Mouse (Mus musculus) T-cell, adult 2 months (primary cell): ENCODE data around the gene Arsa.

ENCODE experiments used
- DNase-seq: peaks from one replicate; pipeline ENCODE4 v3.0.0; 2022; ENCODE audit warnings: low spot score

The Arsa gene

GRCm38 (mm10) chr15:89494970-89495369 lies 17.7 kb upstream of the Arsa start:
- no peak for DNase-seq

DNA sequence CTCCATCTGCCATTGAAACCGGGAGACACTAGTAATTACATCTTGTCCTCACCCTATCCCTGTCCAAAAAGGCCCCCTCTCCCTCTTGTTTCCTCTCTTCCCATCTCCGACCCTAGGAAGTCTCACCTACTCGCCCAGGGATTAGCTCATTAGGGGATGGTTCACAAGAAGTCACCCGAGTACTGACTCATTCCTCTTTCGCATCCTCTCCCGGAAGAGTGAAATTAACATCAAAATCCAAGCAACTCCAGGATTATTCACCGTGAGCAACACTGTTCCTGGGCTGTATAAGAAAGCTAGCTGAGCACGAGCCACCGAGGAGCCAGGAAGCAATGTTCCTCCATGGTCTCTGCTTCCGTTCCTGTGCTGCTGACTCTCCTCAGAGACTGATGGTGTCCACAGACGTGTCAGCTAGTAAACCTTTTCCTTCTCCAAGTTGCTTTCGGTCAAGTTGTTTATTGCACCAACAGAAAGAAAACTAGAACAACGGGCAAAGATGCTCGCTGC lies 11.4 kb upstream of the Arsa start:
- no peak for DNase-seq

DNA sequence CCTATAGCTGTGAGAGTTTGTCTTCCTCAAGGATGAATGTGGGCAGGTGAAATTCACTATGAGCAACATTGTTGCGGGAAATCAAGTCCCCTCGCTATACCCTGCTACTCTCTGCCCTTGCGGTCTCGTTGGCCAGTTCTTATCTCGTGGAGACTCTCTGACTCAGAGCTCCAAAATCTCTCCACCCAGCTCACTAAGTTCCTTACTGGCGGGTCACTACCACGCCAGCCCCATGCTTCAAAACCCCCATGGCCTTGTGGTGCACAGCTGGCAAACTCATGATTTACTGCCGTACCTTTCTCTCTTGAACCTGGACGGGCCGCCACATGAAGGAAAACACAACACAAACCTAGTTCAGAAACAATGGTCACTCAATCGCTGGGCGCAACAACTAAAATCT lies 11.0 kb upstream of the Arsa start:
- DNase-seq: no peak

GRCm38 (mm10) chr15:89480584-89480983 lies 3.4 kb upstream of the Arsa start:
- no peak for DNase-seq

DNA sequence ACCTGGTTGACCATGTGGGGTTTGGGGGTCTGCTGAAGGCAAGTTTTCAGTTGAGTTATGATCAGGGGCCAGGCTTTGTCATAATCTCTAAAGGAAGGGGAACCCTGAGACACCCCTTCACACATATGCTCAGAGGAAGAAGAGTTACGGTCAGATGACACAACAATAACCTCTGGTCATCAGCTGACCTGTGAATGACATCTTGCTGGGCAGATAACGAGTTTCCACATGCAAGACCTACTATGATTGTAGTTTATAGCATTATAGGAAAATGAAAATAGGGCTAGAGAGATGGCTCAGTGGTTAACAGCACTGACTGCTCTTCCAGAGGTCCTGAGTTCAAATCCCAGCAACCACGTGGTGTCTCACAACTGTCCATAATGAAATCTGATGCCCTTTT lies 1.4 kb upstream of the Arsa start:
- no peak for DNase-seq

GRCm38 (mm10) chr15:89477806-89478205 lies 581 bp upstream of the Arsa start:
- no peak for DNase-seq

DNA sequence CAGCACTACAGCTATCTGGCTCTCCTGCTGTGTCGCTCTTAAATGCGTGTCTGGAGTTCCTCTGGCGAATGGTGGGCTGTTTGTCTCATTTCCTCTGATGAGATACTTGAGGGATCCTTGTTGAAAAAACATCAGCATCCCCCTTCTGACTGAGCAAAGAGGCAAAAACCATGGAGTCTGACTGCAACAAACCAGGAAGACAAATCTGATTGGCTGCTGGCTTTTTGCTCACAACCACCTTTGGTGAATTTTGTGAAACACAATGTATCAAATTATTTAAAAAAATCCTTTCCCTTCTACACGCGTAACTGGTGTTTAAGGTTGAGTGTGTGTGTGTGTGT lies 780 bp downstream of the Arsa start:
- no peak for DNase-seq

DNA sequence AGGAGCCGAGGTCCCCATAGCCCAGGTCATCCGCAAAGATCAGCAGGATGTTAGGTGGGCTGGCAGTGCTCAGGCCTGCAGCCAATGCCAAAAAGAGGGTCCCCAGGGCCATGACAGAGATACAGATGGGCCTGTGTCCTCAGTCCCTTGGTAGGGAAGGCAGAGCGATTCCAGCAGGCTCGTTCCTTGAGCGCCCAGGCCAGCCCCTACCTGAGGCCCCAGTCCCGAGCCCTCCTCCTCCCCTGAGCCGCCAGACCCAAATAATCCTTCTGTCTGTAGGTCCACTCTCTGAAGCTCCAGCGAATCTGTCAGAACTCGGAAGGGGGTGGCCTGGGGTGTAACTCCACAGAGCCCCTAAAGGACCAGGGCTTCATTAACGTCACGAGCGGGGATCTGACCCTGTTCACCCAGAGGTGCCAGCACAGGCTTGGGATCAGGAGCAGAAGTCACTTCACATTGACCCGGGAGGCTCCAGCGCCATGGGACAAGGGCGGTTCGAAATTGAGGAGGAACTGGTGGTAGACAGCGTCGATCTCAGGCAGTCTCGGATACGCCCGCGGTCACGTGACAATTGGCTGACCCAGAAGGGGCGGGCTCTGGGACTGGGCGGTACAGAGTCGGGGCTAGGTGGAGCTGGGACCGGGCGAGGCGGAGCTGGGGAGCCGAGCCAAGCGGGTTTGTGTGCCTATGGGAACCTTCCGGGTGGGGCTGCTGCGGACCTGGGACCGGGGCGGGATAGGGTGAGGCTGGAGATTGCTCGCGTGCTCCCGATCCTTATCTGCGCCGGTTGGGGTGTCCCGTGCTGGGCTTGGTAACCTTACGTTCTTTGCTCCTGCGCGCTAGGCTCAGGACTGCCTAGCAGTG lies 1.4 kb downstream of the Arsa start:
- DNase-seq: peak; percentile 91

DNA sequence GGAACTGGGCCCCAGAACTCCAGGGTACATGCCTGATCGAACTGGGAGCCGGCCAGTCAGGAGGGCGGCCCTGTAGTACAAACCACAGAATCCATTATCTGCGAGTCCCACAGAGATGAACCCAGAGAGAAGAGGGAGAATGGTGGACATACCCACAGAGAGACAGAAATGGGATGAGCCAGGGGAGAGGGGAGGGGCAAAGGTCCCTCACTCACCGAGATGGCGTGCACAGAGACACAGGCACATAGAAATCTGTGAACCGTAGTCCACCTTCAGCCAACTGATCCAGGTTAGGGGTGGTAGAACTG lies 2.0 kb downstream of the Arsa start:
- no peak for DNase-seq

GRCm38 (mm10) chr15:89474596-89475292 lies 2.5 kb downstream of the Arsa start:
- no peak for DNase-seq

GRCm38 (mm10) chr15:89473921-89474320 lies 3.3 kb downstream of the Arsa start:
- no peak for DNase-seq

GRCm38 (mm10) chr15:89473370-89473769 lies 3.9 kb downstream of the Arsa start:
- no peak for DNase-seq

- no peak for DNase-seq
Observed at GRCm38 (mm10) chr15:89471476-89471875, 5.7 kb downstream of the Arsa start.

DNA sequence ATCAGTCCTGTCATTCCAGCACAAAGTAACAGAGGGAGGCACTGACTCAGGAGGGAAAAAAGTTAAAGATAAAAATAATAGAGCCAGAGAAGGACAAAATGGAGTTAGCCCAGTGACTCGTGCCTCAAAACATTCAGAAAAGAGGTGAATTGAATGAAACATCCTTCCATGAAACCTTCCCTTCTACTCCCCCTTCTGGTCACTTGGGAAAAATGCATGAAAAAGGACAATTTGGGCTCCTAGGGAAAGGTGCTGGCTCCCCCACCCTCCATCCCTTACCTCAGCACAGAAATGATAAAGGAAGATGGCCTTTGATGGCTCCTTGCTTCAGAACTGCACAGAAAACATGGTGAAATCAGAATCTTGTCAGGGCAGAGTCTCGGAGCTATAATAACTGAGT lies 8.6 kb downstream of the Arsa start:
- no peak for DNase-seq

GRCm38 (mm10) chr15:89465052-89465451 lies 12.2 kb downstream of the Arsa start:
- no peak for DNase-seq

- no peak for DNase-seq
Observed at GRCm38 (mm10) chr15:89463334-89464235, 13.6 kb downstream of the Arsa start.

DNA sequence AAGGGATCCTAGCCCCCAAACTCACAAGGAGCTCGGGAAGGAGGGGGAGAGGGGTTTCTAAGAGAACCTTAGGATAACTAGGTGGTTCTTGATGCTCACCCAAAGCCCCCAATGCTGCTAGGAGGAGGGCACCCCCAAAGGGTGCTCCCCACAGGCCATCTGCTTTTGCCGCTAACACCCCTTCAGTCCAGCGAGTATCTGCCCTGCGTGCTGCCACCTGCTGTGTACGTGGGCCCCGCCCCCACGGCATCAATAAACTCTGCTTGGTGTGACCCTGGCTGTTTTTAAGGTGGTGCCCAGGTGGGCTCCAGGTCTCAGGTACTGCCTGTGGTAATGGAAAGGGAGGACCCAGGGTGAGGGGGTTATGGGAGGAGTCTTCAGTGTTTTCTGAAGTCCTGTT lies 15.0 kb downstream of the Arsa start:
- no peak for DNase-seq

- DNase-seq: no peak
Observed at GRCm38 (mm10) chr15:89461321-89461720, 15.9 kb downstream of the Arsa start.

GRCm38 (mm10) chr15:89460298-89460697 lies 16.9 kb downstream of the Arsa start:
- no peak for DNase-seq

- DNase-seq: no peak
Observed at GRCm38 (mm10) chr15:89459821-89460220, 17.4 kb downstream of the Arsa start.

DNA sequence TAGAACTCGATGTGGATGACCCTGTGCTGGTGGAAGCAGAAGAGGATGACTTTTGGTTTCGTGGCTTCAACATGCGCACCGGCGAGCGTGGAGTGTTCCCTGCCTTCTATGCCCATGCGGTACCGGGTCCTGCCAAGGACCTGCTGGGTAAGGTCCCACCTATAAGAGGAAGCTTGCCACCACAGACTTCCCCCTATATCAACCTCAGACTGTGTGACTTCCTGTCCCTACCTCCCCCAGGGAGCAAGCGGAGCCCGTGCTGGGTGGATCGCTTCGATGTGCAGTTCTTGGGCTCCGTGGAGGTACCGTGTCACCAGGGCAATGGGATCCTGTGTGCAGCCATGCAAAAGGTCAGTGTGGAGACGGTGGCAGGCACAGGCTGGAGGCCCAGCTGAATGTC lies 18.3 kb downstream of the Arsa start:
- DNase-seq: peak; percentile 20

GRCm38 (mm10) chr15:89455642-89456041 lies 21.6 kb downstream of the Arsa start:
- no peak for DNase-seq

GRCm38 (mm10) chr15:89454857-89455256 lies 22.4 kb downstream of the Arsa start:
- no peak for DNase-seq
